In genomic region chrX:135035962-135036375, GRCm38 (mm10) we compare ENCODE assay signal across 9 mouse cellular contexts. TPM values are rescaled to one million over a fixed set of nuclear protein-coding genes. Genes with fewer than 3 reads are reported as not detected.
DNase-seq lines count a peak whose midpoint lies in the region; ATAC-seq lines count a peak whose summit lies in the region.
"Had no signal": no experiment of that assay in that cellular context is flagged by ENCODE, and none has a peak within 500 bp of the region (broad histone marks: within the 10 kb centered on the region; RNA-seq: fewer than 3 reads in every experiment).

No protein-coding gene starts in this region.

- DNase-seq in lung, adult 18-20 months = peak; percentile 3 to 10
- DNase-seq in lung, postnatal 10 days = no peak
- DNase-seq in cerebellum, postnatal 36 days = peak; percentile 62 to 63
- peak; percentile 25 for DNase-seq in hindbrain, embryonic 11.5 days (ENCODE audit: low spot score)
- peak; percentile 18 to 30 for DNase-seq in left cerebral cortex, postnatal 10 days (ENCODE audit: extremely low spot score in 1 of 2, low spot score in 2 of 2)
- peak; percentile 70 for DNase-seq in midbrain, embryonic 14.5 days
- peak; percentile 19 for DNase-seq in thymus, postnatal 4 days
- DNase-seq in urinary bladder, postnatal 14 days (ENCODE audit: low spot score) = no peak

- WGBS in hindbrain, embryonic 11.5 days = 34% methylated on average over 24 of the region's 24 CpGs
- 16% methylated on average over 24 of the region's 24 CpGs for WGBS in midbrain, embryonic 14.5 days

- H3K4me2 ChIP-seq in hindbrain, embryonic 11.5 days (replicated peaks; ENCODE audit: low read depth, low read length) = peak overlapping the region; percentile 43
- H3K4me2 ChIP-seq in midbrain, embryonic 14.5 days (ENCODE audit: low read length) = peak overlapping the region; percentile 52

- no peak for ATAC-seq in hindbrain, embryonic 11.5 days (ENCODE audit: low FRiP score)
- ATAC-seq in midbrain, embryonic 14.5 days (ENCODE audit: low FRiP score, low TSS enrichment) = no peak

- no peak overlapping the region for H3K27ac ChIP-seq in hindbrain, embryonic 11.5 days (ENCODE audit: low read depth, low read length)
- no peak overlapping the region for H3K27ac ChIP-seq in midbrain, embryonic 14.5 days (replicated peaks; ENCODE audit: low read depth, low read length)
- H3K27ac ChIP-seq: macrophage had no signal

- peak overlapping the region; percentile 16 for H3K4me3 ChIP-seq in hindbrain, embryonic 11.5 days (ENCODE audit: low read depth, low read length)
- peak overlapping the region; percentile 34 for H3K4me3 ChIP-seq in midbrain, embryonic 14.5 days (replicated peaks; ENCODE audit: low read depth, low read length)

- H3K9ac ChIP-seq in hindbrain, embryonic 11.5 days (ENCODE audit: low read depth, low read length) = no peak overlapping the region
- H3K9ac ChIP-seq in midbrain, embryonic 14.5 days (replicated peaks; ENCODE audit: low read length) = peak overlapping the region; percentile 48; the same call in 1 of the 2 replicates

- no peaks in the 10 kb centered on the region for H3K9me3 ChIP-seq in hindbrain, embryonic 11.5 days (ENCODE audit: control insufficient read depth, low read length)
- H3K9me3 ChIP-seq in midbrain, embryonic 14.5 days (ENCODE audit: control insufficient read depth, low read length) = no peaks in the 10 kb centered on the region

- intact Hi-C loops in left cerebral cortex, postnatal 10 days (cut with DNase I) = no loop called here

- H3K36me3 ChIP-seq in hindbrain, embryonic 11.5 days (ENCODE audit: control insufficient read depth, insufficient read depth, low read length) = no peaks in the 10 kb centered on the region
- no peaks in the 10 kb centered on the region for H3K36me3 ChIP-seq in midbrain, embryonic 14.5 days (ENCODE audit: control insufficient read depth, insufficient read depth, low read length)

- no peaks in the 10 kb centered on the region for H3K4me1 ChIP-seq in hindbrain, embryonic 11.5 days (replicated peaks; ENCODE audit: control insufficient read depth, insufficient read depth, low read length)
- no peaks in the 10 kb centered on the region for H3K4me1 ChIP-seq in midbrain, embryonic 14.5 days (ENCODE audit: control insufficient read depth, insufficient read depth, low read length)

- H3K27me3 ChIP-seq in hindbrain, embryonic 11.5 days (ENCODE audit: control insufficient read depth, insufficient read depth, low read length) = 0 out of 2 replicates have a peak, but pooled peaks cover 7% of the 10 kb centered on the region
- H3K27me3 ChIP-seq in midbrain, embryonic 14.5 days (ENCODE audit: control insufficient read depth, insufficient read depth, low read length) = no peaks in the 10 kb centered on the region

RNA-seq across cellular contexts. Expression of gene Zmat1, which starts 27.0 kb away (rescaled TPM):
- polyA plus RNA-seq in hindbrain, embryonic 11.5 days (2014; fragmentation: Nextera tagmentation; extraction: Ambion mirVana) = 6.7 and 7.4 TPM in 2 replicates
- total RNA-seq in left cerebral cortex, postnatal 10 days (2021) = 1 to 10 TPM; 8.0 to 9.6 TPM
- 8.3 and 9.6 TPM in 2 replicates for polyA plus RNA-seq in midbrain, embryonic 14.5 days (2014; fragmentation: Nextera tagmentation; extraction: Ambion mirVana)

Comparison
In these comparisons a context has a peak if more than half of its experiments do, and no peak if none do; other contexts are left out.
1. DNase-seq: peak in lung, adult 18-20 months (2 of 2), cerebellum, postnatal 36 days (2 of 2), hindbrain, embryonic 11.5 days (single experiment), left cerebral cortex, postnatal 10 days (2 of 2), midbrain, embryonic 14.5 days (single experiment) and thymus, postnatal 4 days (single experiment); none in lung, postnatal 10 days (single experiment) and urinary bladder, postnatal 14 days (single experiment).